In the genomic region with DNA sequence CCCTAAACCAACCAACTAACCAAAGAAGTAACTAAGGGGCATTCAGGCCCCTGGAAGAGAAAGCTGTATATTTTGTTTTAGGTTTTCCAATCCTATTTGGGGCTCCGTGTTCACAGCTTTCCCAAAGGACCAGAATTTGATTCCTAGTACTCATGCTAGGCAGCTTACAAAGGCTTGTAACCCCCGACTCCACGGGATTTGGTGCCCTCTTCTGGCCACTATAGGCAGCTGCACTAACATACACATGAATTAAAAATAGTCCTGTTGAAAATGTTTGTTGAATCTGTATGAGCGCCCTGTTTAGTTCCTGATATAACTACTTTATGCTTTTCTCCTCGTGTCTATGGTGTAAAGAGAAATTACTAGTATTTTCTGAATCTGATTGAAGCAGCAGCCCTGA, we compare ENCODE assay signal across 11 mouse cellular contexts. TPM values are rescaled to one million over a fixed set of nuclear protein-coding genes. Genes with fewer than 3 reads are reported as not detected.
A peak's percentile ranks its signal among the peaks of the same experiment; 100 is the strongest.
DNase-seq lines count a peak whose midpoint lies in the region; TF ChIP-seq lines count a peak whose summit lies in the region.
"Had no signal": no experiment of that assay in that cellular context is flagged by ENCODE, and none has a peak within 500 bp of the region (broad histone marks: within the 10 kb centered on the region; RNA-seq: fewer than 3 reads in every experiment).

No protein-coding gene starts in this region.

- DNase-seq in frontal cortex, postnatal 36 days (ENCODE audit: low spot score in 2 of 2): peak; percentile 4
- DNase-seq in frontal cortex, postnatal 10 days (ENCODE audit: low spot score in 2 of 2): no peak
- peak; percentile 4 to 13 for DNase-seq in right cerebral cortex, adult 2 months (ENCODE audit: low spot score in 2 of 2)
- DNase-seq in right cerebral cortex, postnatal 36 days (ENCODE audit: low spot score in 2 of 2): no peak
- peak; percentile 80 for DNase-seq in brain, embryonic 14.5 days (ENCODE audit: low read depth)
- DNase-seq in heart, postnatal 14 days: peak; percentile 16 to 51
- DNase-seq in lung, postnatal 4 days: peak; percentile 22 to 28
- DNase-seq in thymus, postnatal 36 days: peak; percentile 16 to 17

- intact Hi-C loops in heart, postnatal 14 days (cut with DNase I): loop anchor here (2.0 kb wide), 1 partner anchor 104 kb away; no protein-coding TSS in a partner anchor

- TF ChIP-seq POLR2A in brain, embryonic 14.5 days (IDR thresholded peaks at IDR 0.05; ENCODE audit: borderline replicate concordance, extremely low read depth, insufficient read depth, insufficient read length, poor library complexity, severe bottlenecking): no peak

- TF ChIP-seq CTCF in brain, embryonic 14.5 days (IDR thresholded peaks at IDR 0.05; ENCODE audit: borderline replicate concordance, extremely low read depth, insufficient read depth, insufficient read length): peak; percentile 70

RNA-seq across cellular contexts. Expression of a gene that starts 1.1 kb away (rescaled TPM):
- polyA plus RNA-seq in brain, embryonic 14.5 days (2012; rRNA removed): 0.33 and 0.43 TPM in 2 replicates
- total RNA-seq in heart, postnatal 14 days (2021): not detected
- polyA plus RNA-seq: embryonic facial prominence, embryonic 12.5 days; limb, embryonic 15.5 days; testis, adult 2 months had no signal

RNA-seq across cellular contexts. Expression of a gene that starts 39.3 kb away (rescaled TPM):
- 0.29 and 0.44 TPM in 2 replicates for polyA plus RNA-seq in brain, embryonic 14.5 days (2012; rRNA removed)
- not detected for total RNA-seq in heart, postnatal 14 days (2021)

RNA-seq across cellular contexts. Expression of a gene that starts 57.4 kb away (rescaled TPM):
- 46.5 and 56.7 TPM in 2 replicates for polyA plus RNA-seq in brain, embryonic 14.5 days (2012; rRNA removed)
- 1 to 10 TPM; 6.0 to 6.7 TPM for total RNA-seq in heart, postnatal 14 days (2021)

Comparison
In these comparisons a context has a peak if more than half of its experiments do, and no peak if none do; other contexts are left out.
1. DNase-seq: peak in frontal cortex, postnatal 36 days (2 of 2), right cerebral cortex, adult 2 months (2 of 2), brain, embryonic 14.5 days (single experiment), heart, postnatal 14 days (2 of 2), lung, postnatal 4 days (2 of 2) and thymus, postnatal 36 days (2 of 2); none in frontal cortex, postnatal 10 days (0 of 2) and right cerebral cortex, postnatal 36 days (0 of 2).